8 mouse cellular contexts compared by ENCODE assay signal in the genomic region with DNA sequence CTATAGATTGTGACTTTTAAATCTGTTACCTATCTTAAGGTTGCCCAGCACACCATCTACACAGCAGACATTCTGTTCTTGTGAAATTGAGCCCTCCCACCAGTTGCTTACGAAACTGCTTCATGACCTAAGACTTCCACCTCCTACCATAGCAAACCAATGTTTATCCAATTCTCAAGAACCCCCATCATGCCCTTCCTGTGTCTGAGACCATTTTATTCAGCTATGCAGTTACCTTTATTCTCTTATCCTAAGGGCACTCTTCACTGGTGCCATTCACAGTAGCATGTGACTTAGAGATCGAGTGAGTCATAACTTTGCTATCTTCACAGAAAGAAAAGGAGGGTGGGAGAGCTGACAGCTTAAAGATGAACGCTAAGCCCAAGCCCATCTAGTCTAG. TPM values are rescaled to one million over a fixed set of nuclear protein-coding genes. Genes with fewer than 3 reads are reported as not detected.
DNase-seq lines count a peak whose midpoint lies in the region; ATAC-seq and TF ChIP-seq lines count a peak whose summit lies in the region.

No protein-coding gene starts in this region.

- no peak overlapping the region for H3K4me3 ChIP-seq in C2C12 (ENCODE audit: insufficient read depth, poor library complexity, severe bottlenecking)
- peak overlapping the region; percentile 87 for H3K4me3 ChIP-seq in G1E (ENCODE audit: low read depth, low read length)
- H3K4me3 ChIP-seq in hindbrain, embryonic 12.5 days = peak overlapping the region; percentile 92; the same call in 1 of the 2 replicates

- peak overlapping the region; percentile 58 for H3K4me2 ChIP-seq in hindbrain, embryonic 12.5 days (replicated peaks)

- TF ChIP-seq CTCF in C2C12 (IDR thresholded peaks at IDR 0.05; ENCODE audit: control insufficient read depth, insufficient read depth, insufficient read length) (no peak), G1E (IDR thresholded peaks at IDR 0.05; ENCODE audit: low read depth, low read length) (no peak)

- no peak overlapping the region for H3K27ac ChIP-seq in hindbrain, embryonic 12.5 days

- H3K9ac ChIP-seq in hindbrain, embryonic 12.5 days = no peak overlapping the region

- H3K27me3 ChIP-seq in C2C12 (ENCODE audit: control insufficient read depth, insufficient read depth, insufficient read length) = no peaks in the 10 kb centered on the region
- H3K27me3 ChIP-seq in G1E (ENCODE audit: insufficient read depth, low read length) = no peaks in the 10 kb centered on the region
- no peaks in the 10 kb centered on the region for H3K27me3 ChIP-seq in hindbrain, embryonic 12.5 days

- H3K79me2 ChIP-seq in C2C12 (ENCODE audit: control insufficient read depth, insufficient read depth) = peaks cover 41% of the 10 kb centered on the region

- no peak for ATAC-seq in G1E (ENCODE audit: extremely low read depth, insufficient number of reproducible peaks, low FRiP score, poor library complexity, severe bottlenecking)
- no peak for ATAC-seq in hindbrain, embryonic 12.5 days (ENCODE audit: low FRiP score)
- ATAC-seq in monocyte, adult 5-6 weeks (replicated peaks; ENCODE audit: insufficient number of reproducible peaks, low FRiP score, low TSS enrichment, poor library complexity, severe bottlenecking) = no peak

- H3K4me1 ChIP-seq in G1E (ENCODE audit: insufficient read depth, low read depth, low read length) = peaks cover 48% of the 10 kb centered on the region
- H3K4me1 ChIP-seq in hindbrain, embryonic 12.5 days = peaks cover 51% of the 10 kb centered on the region

- H3K79me3 ChIP-seq in C2C12 (ENCODE audit: low read depth) = peaks cover 32% of the 10 kb centered on the region

- H3K36me3 ChIP-seq in C2C12 (ENCODE audit: control insufficient read depth, insufficient read depth) (peaks cover 13% of the 10 kb centered on the region), G1E (replicated peaks) (peaks cover 28% of the 10 kb centered on the region)
- no peaks in the 10 kb centered on the region for H3K36me3 ChIP-seq in hindbrain, embryonic 12.5 days

- DNase-seq in G1E (ENCODE audit: low spot score) = no peak
- peak; percentile 65 for DNase-seq in lung, postnatal 25 days (ENCODE audit: low spot score)
- no peak for DNase-seq in embryo, embryonic 10 days (ENCODE audit: low spot score)
- DNase-seq in thymus, postnatal 4 days = no peak
- no peak for DNase-seq in retina, embryonic 14.5 days (ENCODE audit: low spot score)

- 38% methylated on average over 3 of the region's 3 CpGs for WGBS in hindbrain, embryonic 12.5 days

- no peak overlapping the region for H3ac ChIP-seq in C2C12 (ENCODE audit: control insufficient read depth, insufficient read length, low read depth)

- no peaks in the 10 kb centered on the region for H3K9me3 ChIP-seq in G1E (replicated peaks)
- no peaks in the 10 kb centered on the region for H3K9me3 ChIP-seq in hindbrain, embryonic 12.5 days (replicated peaks)

TF ChIP-seq in C2C12, 6 proteins besides CTCF, POLR2A, EP300 and RAD21:
- TF ChIP-seq FOSL1 (IDR thresholded peaks at IDR 0.05; ENCODE audit: insufficient read depth, low read length, poor library complexity, severe bottlenecking) (no peak), MAX (IDR thresholded peaks at IDR 0.05) (no peak), MYOD1 (IDR thresholded peaks at IDR 0.05; ENCODE audit: control insufficient read depth, insufficient read length, low read depth) (no peak), MYOG (IDR thresholded peaks at IDR 0.05; ENCODE audit: control insufficient read depth, extremely low read depth, insufficient read length) (no peak), USF1 (IDR thresholded peaks at IDR 0.05; ENCODE audit: low read depth) (peak; percentile 68), CEBPB (IDR thresholded peaks at IDR 0.05; ENCODE audit: low read depth) (no peak)

RNA-seq across cellular contexts. Expression of a gene that starts 1.1 kb away (rescaled TPM):
- polyA plus RNA-seq in C2C12 (2012; fragmentation: generic; extraction: Trizol) (8.4 TPM), G1E (2012) (62.3 and 83.9 TPM in 2 replicates)
- total RNA-seq in G1E (2014; fragmentation: Nextera tagmentation) (60.3 and 69.2 TPM in 2 replicates), G1E (2017) (2.6 and 4.0 TPM in 2 replicates)
- polyA plus RNA-seq in hindbrain, embryonic 12.5 days (2016; fragmentation: Nextera tagmentation; extraction: Ambion mirVana) = 11.3 and 14.0 TPM in 2 replicates
- total RNA-seq in monocyte, adult 5-6 weeks (2017) = 3.3 to 5.2 TPM (median 4.8 TPM) in 3 replicates
